Mouse (Mus musculus) midbrain, embryonic 11.5 days (tissue): ENCODE results near the gene Fgf6. TPM values are rescaled to one million over a fixed set of nuclear protein-coding genes. Genes with fewer than 3 reads are reported as not detected.

ENCODE experiments used
- ATAC-seq: fragments of 200-750 bp; cut with Nextera tagmentation; 2 replicates; pipeline ENCODE4 v1.8.0; 2017; ENCODE audit warnings: moderate TSS enrichment, moderate library complexity; ENCODE audit not compliant: low FRiP score
- DNase-seq: peaks from one replicate; pipeline ENCODE4 v3.0.0; 2015; ENCODE audit warnings: low spot score; ENCODE audit errors: missing footprints
- H3K27ac ChIP-seq: fragments of 300-500 bp; sonication (generic); 2 replicates; pipeline ENCODE4 v1.5.1; 2014; ENCODE audit warnings: low read depth, low read length
- H3K27me3 ChIP-seq: fragments of 300-500 bp; sonication (generic); 2 replicates; pipeline ENCODE4 v1.6.1; 2014; ENCODE audit warnings: mild to moderate bottlenecking, low read length, moderate library complexity, mixed read lengths; ENCODE audit not compliant: control insufficient read depth, insufficient read depth
- H3K36me3 ChIP-seq: fragments of 300-500 bp; sonication (generic); 2 replicates; pipeline ENCODE4 v1.6.1; 2014; ENCODE audit warnings: mild to moderate bottlenecking, low read length, moderate library complexity, mixed read lengths; ENCODE audit not compliant: control insufficient read depth, insufficient read depth
- H3K4me1 ChIP-seq: fragments of 300-500 bp; sonication (generic); 2 replicates; pipeline ENCODE4 v1.6.1; 2014; ENCODE audit warnings: low read length; ENCODE audit not compliant: control insufficient read depth, insufficient read depth
- H3K4me2 ChIP-seq: fragments of 300-500 bp; sonication (generic); 2 replicates; pipeline ENCODE4 v1.6.1; 2014; ENCODE audit warnings: mild to moderate bottlenecking, moderate library complexity
- H3K4me3 ChIP-seq: fragments of 300-500 bp; sonication (generic); 2 replicates; pipeline ENCODE4 v1.5.1; 2014; ENCODE audit warnings: low read depth, low read length
- H3K9ac ChIP-seq: fragments of 300-500 bp; sonication (generic); 2 replicates; pipeline ENCODE4 v1.6.1; 2014; ENCODE audit warnings: low read length
- H3K9me3 ChIP-seq: fragments of 300-500 bp; sonication (generic); 2 replicates; pipeline ENCODE4 v1.6.1; 2016; ENCODE audit warnings: low read length; ENCODE audit not compliant: control insufficient read depth
- WGBS: fragments of 180-500 bp; shearing (Covaris S2); extraction: QIAGEN DNeasy Blood & Tissue Kit; methylation state at CpG from one replicate; pipeline ENCODE4 v1.1.7; 2014; 5-methylcytosine and 5-hydroxymethylcytosine counted together
- polyA plus RNA-seq: library from polyadenylated mRNA; unstranded; fragments of >200 nt; fragmentation: Nextera tagmentation; extraction: Ambion mirVana; gene quantifications from 2 replicates; pipeline ENCODE4 v1.2.1, GENCODE M21; 2014

The Fgf6 gene
- polyA plus RNA-seq, 1 experiment from 2014 or later = not detected

GRCm38 (mm10) chr6:127063915-127064314 lies 48.5 kb downstream of the Fgf6 start:
- Histone ChIP-seq H3K36me3 (no peaks in the 10 kb centered on the region), H3K9me3 (no peaks in the 10 kb centered on the region), H3K9ac (no peak overlapping the region), H3K27ac (no peak overlapping the region), H3K27me3 (no peaks in the 10 kb centered on the region; the same call in 1 of the 2 replicates), H3K4me2 (no peak overlapping the region), H3K4me1 (peaks cover 4% of the 10 kb centered on the region; the same call in 1 of the 2 replicates), H3K4me3 (no peak overlapping the region)
- WGBS = 82% methylated on average over 3 of the region's 3 CpGs
- DNase-seq (no peak), ATAC-seq (no peak)

GRCm38 (mm10) chr6:127064815-127065214 lies 49.4 kb downstream of the Fgf6 start:
- H3K4me1 ChIP-seq = peaks cover 4% of the 10 kb centered on the region; the same call in 1 of the 2 replicates
- H3K36me3 ChIP-seq = no peaks in the 10 kb centered on the region
- peak overlapping the region; percentile 30 for H3K4me2 ChIP-seq
- WGBS = 4% methylated on average over 14 of the region's 14 CpGs
- no peak overlapping the region for H3K27ac ChIP-seq
- DNase-seq = no peak
- H3K9ac ChIP-seq = peak overlapping the region; percentile 40
- no peak; the same call in 1 of the 2 replicates for ATAC-seq
- H3K27me3 ChIP-seq = no peaks in the 10 kb centered on the region; the same call in 1 of the 2 replicates
- no peak overlapping the region for H3K4me3 ChIP-seq
- no peaks in the 10 kb centered on the region for H3K9me3 ChIP-seq

DNA sequence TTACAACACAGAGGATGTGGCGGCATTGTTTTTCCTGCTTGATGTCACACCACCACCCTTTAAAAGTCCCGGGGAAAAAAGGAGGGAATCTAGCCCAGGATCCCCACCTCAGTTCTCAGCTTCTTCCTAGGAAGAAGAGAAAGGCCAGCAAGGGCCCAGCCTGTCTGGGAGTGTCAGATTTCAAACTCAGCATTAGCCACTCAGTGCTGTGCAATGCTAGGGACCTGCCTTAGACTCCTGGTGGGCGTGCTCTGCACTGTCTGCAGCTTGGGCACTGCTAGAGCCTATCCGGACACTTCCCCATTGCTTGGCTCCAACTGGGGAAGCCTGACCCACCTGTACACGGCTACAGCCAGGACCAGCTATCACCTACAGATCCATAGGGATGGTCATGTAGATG lies 57.4 kb downstream of the Fgf6 start, which contains the start of gene Fgf23:
Gene Fgf23, plus strand, starts transcription at position 86 of the 400 bp plus-strand sequence.
- H3K9ac ChIP-seq = 0 out of 2 replicates have a peak within 1 kb of the TSS, but pooled peaks have one; percentile 22
- no peaks in the 10 kb centered on the region; the same call in 1 of the 2 replicates for H3K4me1 ChIP-seq
- ATAC-seq = peak; percentile 68
- DNase-seq = no peak
- H3K27ac ChIP-seq = no peak within 1 kb of the TSS
- WGBS = 6% methylated on average over 5 of the region's 5 CpGs
- H3K4me3 ChIP-seq = no peak within 1 kb of the TSS
- H3K4me2 ChIP-seq = no peak within 1 kb of the TSS
- no peaks in the 10 kb centered on the region for H3K9me3 ChIP-seq
- peaks cover 2% of the 10 kb centered on the region; the same call in 1 of the 2 replicates for H3K27me3 ChIP-seq
- no peaks in the 10 kb centered on the region for H3K36me3 ChIP-seq

Other genes starting within 250 kb of the Fgf6 start
- gene Ndufa9, start 166.4 kb upstream of the Fgf6 start, polyA plus RNA-seq = 194 and 196 TPM in 2 replicates
- 0.06 and 0.08 TPM in 2 replicates for gene Akap3, start 162.5 kb upstream of the Fgf6 start, polyA plus RNA-seq
- 0.11 TPM in 1 of 2 replicates, not detected in the other for gene Dyrk4, start 93.7 kb upstream of the Fgf6 start, polyA plus RNA-seq
- 82.3 and 87.5 TPM in 2 replicates for gene Rad51ap1, start 76.0 kb upstream of the Fgf6 start, polyA plus RNA-seq
- 19.4 and 21.5 TPM in 2 replicates for gene D6Wsu163e, start 75.6 kb upstream of the Fgf6 start, polyA plus RNA-seq
- 0.11 TPM in 1 of 2 replicates, not detected in the other for gene Fgf23, start 57.3 kb downstream of the Fgf6 start, polyA plus RNA-seq
- gene Tigar, start 94.0 kb downstream of the Fgf6 start, polyA plus RNA-seq = 5.8 and 6.9 TPM in 2 replicates
- gene Ccnd2, start 136.6 kb downstream of the Fgf6 start, polyA plus RNA-seq = 1,627 and 1,717 TPM in 2 replicates